Mouse (Mus musculus) G1E (cell line): ENCODE results near the gene Ikzf2. TPM values are rescaled to one million over a fixed set of nuclear protein-coding genes. Genes with fewer than 3 reads are reported as not detected.

ENCODE experiments used
- ATAC-seq: 2 replicates; pipeline ENCODE4 v1.8.0; 2016; ENCODE audit warnings: mild to moderate bottlenecking; ENCODE audit not compliant: insufficient number of reproducible peaks, poor library complexity, low FRiP score, severe bottlenecking; ENCODE audit errors: extremely low read depth
- DNase-seq: peaks from one replicate; pipeline ENCODE4 v3.0.0; 2012; ENCODE audit warnings: low spot score
- H3K27me3 ChIP-seq: 2 replicates; pipeline ENCODE4 v1.6.1; 2012; ENCODE audit warnings: mild to moderate bottlenecking, low read length, inconsistent platforms; ENCODE audit not compliant: insufficient read depth
- H3K36me3 ChIP-seq: replicated peaks from 2 replicates; pipeline ENCODE3; 2012; ENCODE audit warnings: mild to moderate bottlenecking, inconsistent platforms
- H3K4me1 ChIP-seq: 2 replicates; pipeline ENCODE4 v1.6.1; 2012; ENCODE audit warnings: low read depth, low read length, inconsistent platforms, mixed read lengths; ENCODE audit not compliant: insufficient read depth
- H3K4me3 ChIP-seq: 2 replicates; pipeline ENCODE4 v1.5.1; 2012; ENCODE audit warnings: low read depth, mild to moderate bottlenecking, inconsistent platforms, low read length, moderate library complexity, mixed read lengths
- H3K9me3 ChIP-seq: replicated peaks from 2 replicates; pipeline ENCODE4 v1.6.1; 2012; ENCODE audit warnings: inconsistent platforms
- CTCF ChIP-seq: IDR thresholded peaks from 2 replicates; pipeline ENCODE4 v1.5.1; 2012; ENCODE audit warnings: low read depth, low read length, inconsistent platforms, mixed read lengths
- GATA1 ChIP-seq: IDR thresholded peaks from 2 replicates; pipeline ENCODE4 v1.6.1; 2012; ENCODE audit warnings: borderline replicate concordance, low read length, inconsistent platforms, mixed read lengths
- GATA2 ChIP-seq: IDR thresholded peaks from 2 replicates; pipeline ENCODE4 v1.6.1; 2012; ENCODE audit warnings: low read depth, low read length, inconsistent platforms, borderline replicate concordance
- POLR2AphosphoS5 ChIP-seq: IDR thresholded peaks from 2 replicates; pipeline ENCODE4 v1.6.1; 2012; ENCODE audit warnings: low read depth, low read length, inconsistent platforms; ENCODE audit not compliant: insufficient replicate concordance
- TAL1 ChIP-seq: conservative IDR thresholded peaks from 2 replicates; pipeline ENCODE4 v1.6.1; 2012; ENCODE audit warnings: low read depth, low read length, inconsistent platforms, mixed read lengths
- polyA plus RNA-seq: library from polyadenylated mRNA; stranded (reverse); fragments of >175 nt; gene quantifications from 2 replicates; pipeline ENCODE4 v1.2.3, GENCODE M21; 2012
- total RNA-seq, 2 experiments: library from RNA; stranded (forward) in 1 of 2; stranded (reverse) in 1 of 2; fragments of 200-1000 nt in 1 of 2; fragments of >200 nt in 1 of 2; fragmentation: Nextera tagmentation in 1 of 2; gene quantifications; 2 replicates each; pipeline ENCODE4 v1.2.3; 2014 to 2017

The Ikzf2 gene
- total RNA-seq (2014; fragmentation: Nextera tagmentation) (62.7 and 84.3 TPM in 2 replicates), total RNA-seq (2017) (9.6 and 11.4 TPM in 2 replicates), polyA plus RNA-seq (1.2 and 2.4 TPM in 2 replicates)

DNA sequence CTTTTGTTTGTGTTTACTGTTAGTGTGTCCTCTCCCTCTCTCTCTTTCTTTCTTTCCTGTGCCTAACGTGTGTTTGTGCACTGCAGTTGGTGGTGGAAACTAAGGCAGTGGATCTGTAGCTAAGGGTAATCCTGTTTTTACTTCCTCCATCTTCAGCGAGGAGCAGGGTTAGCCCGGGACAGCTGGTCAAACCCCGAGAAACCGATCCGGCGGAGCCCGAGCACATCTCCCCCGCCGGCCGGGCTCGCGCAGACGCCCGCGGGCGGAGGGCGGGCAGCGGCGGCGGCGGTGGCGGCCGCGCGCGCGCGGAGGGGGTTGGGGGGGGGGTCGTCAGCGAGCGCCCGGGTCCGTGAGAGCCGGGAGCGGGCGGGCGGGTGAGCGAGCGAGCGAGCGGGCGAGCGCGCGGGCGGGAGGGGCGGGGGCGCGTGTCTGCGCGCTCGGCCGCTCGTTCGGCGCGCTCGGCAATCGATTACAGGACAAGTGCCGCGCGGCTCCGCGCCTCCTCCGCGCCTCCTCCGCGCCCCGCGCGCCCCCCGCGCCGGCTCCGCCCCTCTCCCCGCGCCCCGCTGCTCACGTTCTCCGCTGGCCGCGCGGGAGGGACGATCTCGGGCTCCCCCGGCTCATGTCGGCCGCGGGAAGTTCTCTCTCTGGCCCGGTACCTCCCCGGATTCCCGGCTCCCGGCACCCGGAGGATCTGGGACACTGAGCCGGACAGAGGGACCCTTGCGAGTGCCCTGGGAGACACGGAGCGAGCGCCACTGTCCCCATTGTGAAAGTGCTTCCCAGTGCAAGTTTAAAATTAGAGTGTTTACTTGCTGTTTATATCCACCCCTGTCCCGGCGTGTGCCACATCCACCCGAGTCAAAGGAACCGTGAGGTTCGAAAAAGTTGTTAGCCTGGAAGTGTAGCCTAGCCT lies at the start of gene Ikzf2:
Gene Ikzf2, minus strand, starts transcription at position 170 of the 916 bp plus-strand sequence.
- H3K9me3 ChIP-seq: no peaks in the 10 kb centered on the region
- peak within 1 kb of the TSS; percentile 78 for H3K4me3 ChIP-seq
- no peaks in the 10 kb centered on the region for H3K27me3 ChIP-seq
- peak; percentile 47 for ATAC-seq
- peaks cover 2% of the 10 kb centered on the region for H3K36me3 ChIP-seq
- TF ChIP-seq TAL1 (no peak), CTCF (no peak), GATA1 (no peak)
- peak; percentile 76 for DNase-seq
- H3K4me1 ChIP-seq: peaks cover 67% of the 10 kb centered on the region

DNA sequence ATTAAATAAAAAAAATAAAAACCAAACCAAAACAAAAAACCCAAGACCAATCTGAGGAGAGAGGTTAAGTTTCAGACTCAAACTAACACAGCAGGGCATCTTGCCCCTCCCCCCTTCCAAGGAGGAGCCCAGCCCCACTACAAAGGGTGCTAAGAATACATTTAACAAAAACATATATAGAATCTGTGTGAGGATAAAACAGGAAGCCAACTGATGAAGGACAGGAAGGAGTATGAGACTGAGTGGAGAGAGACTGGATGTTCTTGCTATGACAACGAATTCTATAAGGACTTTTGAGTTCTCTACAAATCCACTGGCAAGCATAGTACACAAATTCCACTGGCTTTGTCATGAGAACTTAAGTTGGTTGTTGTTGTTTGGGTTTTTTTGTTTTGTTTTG lies 42.7 kb upstream of the Ikzf2 start:
- no peaks in the 10 kb centered on the region for H3K9me3 ChIP-seq
- peaks cover 3% of the 10 kb centered on the region; the same call in 1 of the 2 replicates for H3K27me3 ChIP-seq
- TF ChIP-seq GATA1 (no peak), CTCF (no peak), POLR2AphosphoS5 (no peak), GATA2 (no peak), TAL1 (no peak)
- no peak overlapping the region for H3K4me3 ChIP-seq
- H3K4me1 ChIP-seq: no peaks in the 10 kb centered on the region; the same call in 1 of the 2 replicates
- no peak for ATAC-seq
- no peaks in the 10 kb centered on the region for H3K36me3 ChIP-seq
- no peak for DNase-seq

GRCm38 (mm10) chr1:69729031-69729679 lies 42.1 kb upstream of the Ikzf2 start:
- peaks cover 3% of the 10 kb centered on the region; the same call in 1 of the 2 replicates for H3K27me3 ChIP-seq
- ATAC-seq (no peak), DNase-seq (no peak)
- peaks cover 3% of the 10 kb centered on the region; the same call in 1 of the 2 replicates for H3K4me1 ChIP-seq
- TF ChIP-seq POLR2AphosphoS5 (no peak), GATA1 (no peak), TAL1 (no peak), GATA2 (no peak), CTCF (no peak)
- H3K9me3 ChIP-seq: no peaks in the 10 kb centered on the region
- no peak overlapping the region for H3K4me3 ChIP-seq
- no peaks in the 10 kb centered on the region for H3K36me3 ChIP-seq

DNA sequence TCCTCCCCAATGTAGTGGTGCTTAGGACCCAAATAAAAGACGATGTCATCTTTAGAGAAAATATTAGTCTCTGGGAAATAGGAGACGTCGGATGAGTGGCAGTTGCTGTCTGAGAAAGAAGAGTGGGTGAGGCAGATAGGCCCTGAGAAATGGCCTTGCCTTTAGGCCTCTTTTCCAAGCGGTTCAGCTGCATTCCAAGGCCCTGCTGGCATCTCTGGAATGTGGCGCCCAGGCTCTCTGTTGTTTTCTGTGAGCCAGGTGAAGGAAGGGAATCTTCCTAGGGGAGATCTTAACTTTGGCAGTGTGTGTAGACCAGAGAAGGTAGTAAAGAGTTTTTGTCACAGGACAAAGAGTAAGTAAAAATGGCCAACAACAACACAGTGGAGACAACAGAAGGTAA lies 40.9 kb upstream of the Ikzf2 start:
- peaks cover 3% of the 10 kb centered on the region; the same call in 1 of the 2 replicates for H3K27me3 ChIP-seq
- no peak overlapping the region for H3K4me3 ChIP-seq
- H3K9me3 ChIP-seq: no peaks in the 10 kb centered on the region
- no peak for DNase-seq
- no peak for ATAC-seq
- peaks cover 5% of the 10 kb centered on the region; the same call in 1 of the 2 replicates for H3K4me1 ChIP-seq
- TF ChIP-seq CTCF (no peak), GATA1 (no peak), POLR2AphosphoS5 (no peak), TAL1 (no peak), GATA2 (no peak)
- no peaks in the 10 kb centered on the region for H3K36me3 ChIP-seq

DNA sequence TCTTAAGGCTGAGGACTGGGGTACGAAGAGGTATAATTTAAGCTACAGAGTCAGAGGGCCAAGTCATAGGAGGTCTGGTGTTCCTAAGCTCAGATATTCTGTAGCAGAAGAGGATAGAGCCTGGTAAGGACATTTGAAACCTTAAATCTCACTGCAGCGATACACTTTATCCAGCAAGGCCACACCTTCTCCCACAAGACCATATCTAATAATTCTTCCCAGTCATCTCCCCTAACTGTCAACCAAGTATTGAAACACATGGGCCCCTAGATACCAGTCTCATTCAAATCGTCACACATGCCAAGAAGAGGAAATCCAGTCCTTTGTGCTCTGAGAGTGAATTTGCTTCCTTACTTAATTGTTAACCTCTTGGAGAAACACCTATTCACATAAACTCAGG lies 30.1 kb upstream of the Ikzf2 start:
- ATAC-seq (no peak), DNase-seq (no peak)
- no peaks in the 10 kb centered on the region; the same call in 1 of the 2 replicates for H3K27me3 ChIP-seq
- no peaks in the 10 kb centered on the region for H3K9me3 ChIP-seq
- peaks cover 3% of the 10 kb centered on the region; the same call in 1 of the 2 replicates for H3K4me1 ChIP-seq
- H3K4me3 ChIP-seq: no peak overlapping the region
- H3K36me3 ChIP-seq: no peaks in the 10 kb centered on the region
- TF ChIP-seq GATA1 (no peak), GATA2 (no peak), POLR2AphosphoS5 (no peak), CTCF (no peak), TAL1 (no peak)

GRCm38 (mm10) chr1:69708571-69708970 lies 21.5 kb upstream of the Ikzf2 start:
- no peak overlapping the region for H3K4me3 ChIP-seq
- TF ChIP-seq POLR2AphosphoS5 (no peak), CTCF (no peak), TAL1 (no peak), GATA1 (no peak), GATA2 (no peak)
- ATAC-seq (no peak), DNase-seq (no peak)
- no peaks in the 10 kb centered on the region for H3K9me3 ChIP-seq
- H3K27me3 ChIP-seq: peaks cover 8% of the 10 kb centered on the region; the same call in 1 of the 2 replicates
- no peaks in the 10 kb centered on the region for H3K36me3 ChIP-seq
- peaks cover 5% of the 10 kb centered on the region; the same call in 1 of the 2 replicates for H3K4me1 ChIP-seq
